Mouse (Mus musculus): Measurements from ENCODE around the gene Vps11. TPM values are rescaled to one million over a fixed set of nuclear protein-coding genes. Genes with fewer than 3 reads are reported as not detected.
A peak's percentile ranks its signal among the peaks of the same experiment; 100 is the strongest.

Gene Vps11
- polyA plus RNA-seq, 1 experiment: 8.3 TPM

GRCm38 (mm10) chr9:44347621-44348020 lies 13.8 kb downstream of the Vps11 start:
- Histone ChIP-seq H3K27me3 (replicated peaks) (no peaks in the 10 kb centered on the region), H3K4me3 (replicated peaks) (no peak overlapping the region), H3K36me3 (replicated peaks; ENCODE audit: low read length) (peaks cover 72% of the 10 kb centered on the region), H3K9me3 (no peaks in the 10 kb centered on the region), H3K4me1 (peaks cover 37% of the 10 kb centered on the region)
- TF ChIP-seq GATA1 (IDR thresholded peaks at IDR 0.05; ENCODE audit: borderline replicate concordance, low read length) (no peak), FLI1 (IDR thresholded peaks at IDR 0.05; ENCODE audit: low read length) (no peak)

- no peaks in the 10 kb centered on the region for H3K9me3 ChIP-seq
- no peak overlapping the region for H3K4me3 ChIP-seq (replicated peaks)
- H3K4me1 ChIP-seq: peaks cover 41% of the 10 kb centered on the region
- H3K36me3 ChIP-seq (replicated peaks; ENCODE audit: low read length): peaks cover 71% of the 10 kb centered on the region
- no peaks in the 10 kb centered on the region for H3K27me3 ChIP-seq (replicated peaks)
- TF ChIP-seq GATA1 (IDR thresholded peaks at IDR 0.05; ENCODE audit: borderline replicate concordance, low read length) (no peak), FLI1 (IDR thresholded peaks at IDR 0.05; ENCODE audit: low read length) (no peak)
These were observed 14.3 kb downstream of the Vps11 start for GRCm38 (mm10) chr9:44347166-44347565.

- H3K4me1 ChIP-seq: peaks cover 50% of the 10 kb centered on the region
- no peaks in the 10 kb centered on the region for H3K9me3 ChIP-seq
- peaks cover 71% of the 10 kb centered on the region for H3K36me3 ChIP-seq (replicated peaks; ENCODE audit: low read length)
- H3K27me3 ChIP-seq (replicated peaks): no peaks in the 10 kb centered on the region
- no peak for TF ChIP-seq FLI1 (IDR thresholded peaks at IDR 0.05; ENCODE audit: low read length)
- no peak for TF ChIP-seq GATA1 (IDR thresholded peaks at IDR 0.05; ENCODE audit: borderline replicate concordance, low read length)
- peak overlapping the region; percentile 38 for H3K4me3 ChIP-seq (replicated peaks)
These were observed 15.7 kb downstream of the Vps11 start for GRCm38 (mm10) chr9:44345570-44346433.

- TF ChIP-seq FLI1 (IDR thresholded peaks at IDR 0.05; ENCODE audit: low read length): 0 out of 2 replicates have a peak, but pooled peaks have one; percentile 12
- TF ChIP-seq GATA1 (IDR thresholded peaks at IDR 0.05; ENCODE audit: borderline replicate concordance, low read length): no peak
- Histone ChIP-seq H3K4me3 (replicated peaks) (peak within 1 kb of the TSS; percentile 94), H3K4me1 (peaks cover 54% of the 10 kb centered on the region), H3K27me3 (replicated peaks) (no peaks in the 10 kb centered on the region), H3K9me3 (no peaks in the 10 kb centered on the region), H3K36me3 (replicated peaks; ENCODE audit: low read length) (peaks cover 70% of the 10 kb centered on the region)
These were observed 17.6 kb downstream of the Vps11 start, which contains the start of gene Hmbs for GRCm38 (mm10) chr9:44343781-44344421. Hmbs (minus strand) TSS chr9:44344228.

- H3K4me3 ChIP-seq (replicated peaks): peak overlapping the region; percentile 94
- peak; percentile 93 for TF ChIP-seq GATA1 (IDR thresholded peaks at IDR 0.05; ENCODE audit: borderline replicate concordance, low read length)
- TF ChIP-seq FLI1 (IDR thresholded peaks at IDR 0.05; ENCODE audit: low read length): no peak
- H3K27me3 ChIP-seq (replicated peaks): no peaks in the 10 kb centered on the region
- H3K4me1 ChIP-seq: peaks cover 52% of the 10 kb centered on the region
- H3K9me3 ChIP-seq: no peaks in the 10 kb centered on the region
- H3K36me3 ChIP-seq (replicated peaks; ENCODE audit: low read length): peaks cover 69% of the 10 kb centered on the region
These were observed 18.2 kb downstream of the Vps11 start for GRCm38 (mm10) chr9:44343290-44343689.

- peak overlapping the region; percentile 94 for H3K4me3 ChIP-seq (replicated peaks)
- no peaks in the 10 kb centered on the region for H3K27me3 ChIP-seq (replicated peaks)
- no peaks in the 10 kb centered on the region for H3K9me3 ChIP-seq
- H3K36me3 ChIP-seq (replicated peaks; ENCODE audit: low read length): peaks cover 68% of the 10 kb centered on the region
- TF ChIP-seq GATA1 (IDR thresholded peaks at IDR 0.05; ENCODE audit: borderline replicate concordance, low read length): no peak
- TF ChIP-seq FLI1 (IDR thresholded peaks at IDR 0.05; ENCODE audit: low read length): no peak
- H3K4me1 ChIP-seq: peaks cover 56% of the 10 kb centered on the region
These were observed 18.9 kb downstream of the Vps11 start for GRCm38 (mm10) chr9:44342605-44343004.

- TF ChIP-seq GATA1 (IDR thresholded peaks at IDR 0.05; ENCODE audit: borderline replicate concordance, low read length): no peak
- no peak for TF ChIP-seq FLI1 (IDR thresholded peaks at IDR 0.05; ENCODE audit: low read length)
- Histone ChIP-seq H3K36me3 (replicated peaks; ENCODE audit: low read length) (peaks cover 68% of the 10 kb centered on the region), H3K27me3 (replicated peaks) (no peaks in the 10 kb centered on the region), H3K4me1 (peaks cover 60% of the 10 kb centered on the region), H3K4me3 (replicated peaks) (peak overlapping the region; percentile 94), H3K9me3 (no peaks in the 10 kb centered on the region)
These were observed 19.3 kb downstream of the Vps11 start for GRCm38 (mm10) chr9:44342173-44342572.

- Histone ChIP-seq H3K4me1 (peaks cover 67% of the 10 kb centered on the region), H3K27me3 (replicated peaks) (no peaks in the 10 kb centered on the region), H3K9me3 (no peaks in the 10 kb centered on the region), H3K4me3 (replicated peaks) (peak overlapping the region; percentile 69), H3K36me3 (replicated peaks; ENCODE audit: low read length) (peaks cover 68% of the 10 kb centered on the region)
- TF ChIP-seq GATA1 (IDR thresholded peaks at IDR 0.05; ENCODE audit: borderline replicate concordance, low read length): no peak
- no peak for TF ChIP-seq FLI1 (IDR thresholded peaks at IDR 0.05; ENCODE audit: low read length)
These were observed 20.0 kb downstream of the Vps11 start for GRCm38 (mm10) chr9:44341487-44341886.

GRCm38 (mm10) chr9:44338574-44338973 lies 22.9 kb downstream of the Vps11 start:
- peaks cover 61% of the 10 kb centered on the region for H3K36me3 ChIP-seq (replicated peaks; ENCODE audit: low read length)
- no peaks in the 10 kb centered on the region for H3K9me3 ChIP-seq
- no peaks in the 10 kb centered on the region for H3K27me3 ChIP-seq (replicated peaks)
- peaks cover 60% of the 10 kb centered on the region for H3K4me1 ChIP-seq
- no peak for TF ChIP-seq FLI1 (IDR thresholded peaks at IDR 0.05; ENCODE audit: low read length)
- H3K4me3 ChIP-seq (replicated peaks): no peak overlapping the region
